Mouse (Mus musculus) MEL (cell line): ENCODE measurements around the gene Upf2. TPM values are rescaled to one million over a fixed set of nuclear protein-coding genes. Genes with fewer than 3 reads are reported as not detected.
"Not testable (repeated sequence)": the region's sequence is repeated elsewhere in the genome, so short reads cannot be mapped to it uniquely, and the experiment has no call there.

Experiments
- DNase-seq: peaks from one replicate; pipeline ENCODE4 v3.0.0; 2011; ENCODE audit warnings: low read depth, low spot score
- H3K27ac ChIP-seq: 2 replicates; pipeline ENCODE4 v1.5.1; 2012; ENCODE audit warnings: low read depth, mild to moderate bottlenecking, control low read depth, low read length, moderate library complexity; ENCODE audit not compliant: control insufficient read depth
- H3K27me3 ChIP-seq, 2 experiments: fragments of 150-350 bp in 1 of 2; sonication (generic) in 1 of 2; 2 replicates each; pipeline ENCODE4 v1.6.1; 2012; ENCODE audit warnings: low read length in 2 of 2, mild to moderate bottlenecking in 2 of 2, improper control_type of control experiment in 1 of 2, moderate library complexity in 1 of 2; ENCODE audit not compliant: insufficient read depth in 2 of 2, control insufficient read depth in 1 of 2
- H3K36me3 ChIP-seq, 2 experiments: 2 replicates each; pipeline ENCODE4 v1.6.1; 2012 to 2014; ENCODE audit warnings: low read length in 2 of 2, improper control_type of control experiment in 1 of 2, inconsistent platforms in 1 of 2, mild to moderate bottlenecking in 1 of 2; ENCODE audit not compliant: insufficient read depth in 2 of 2, control insufficient read depth in 1 of 2
- H3K4me1 ChIP-seq, 2 experiments: fragments of 150-350 bp in 1 of 2; sonication (generic) in 1 of 2; 2 replicates each; pipeline ENCODE4 v1.6.1; 2012; ENCODE audit warnings: low read length in 2 of 2, improper control_type of control experiment in 1 of 2, mild to moderate bottlenecking in 1 of 2; ENCODE audit not compliant: insufficient read depth in 2 of 2, control insufficient read depth in 1 of 2
- H3K4me3 ChIP-seq, 2 experiments: fragments of 150-350 bp in 1 of 2; sonication (generic) in 1 of 2; 2 replicates each; pipeline ENCODE4 v1.5.1; 2012; ENCODE audit warnings: low read depth in 2 of 2, low read length in 2 of 2, mild to moderate bottlenecking in 2 of 2, moderate library complexity in 2 of 2, control low read depth in 1 of 2, improper control_type of control experiment in 1 of 2; ENCODE audit not compliant: control insufficient read depth in 1 of 2, insufficient read depth in 1 of 2
- H3K79me2 ChIP-seq: 2 replicates; pipeline ENCODE4 v1.6.1; 2012; ENCODE audit warnings: mild to moderate bottlenecking, low read length, moderate library complexity; ENCODE audit not compliant: control insufficient read depth, poor library complexity, insufficient read depth
- H3K9ac ChIP-seq: 2 replicates; pipeline ENCODE4 v1.6.1; 2012; ENCODE audit warnings: low read depth, mild to moderate bottlenecking, control low read depth, low read length, moderate library complexity; ENCODE audit not compliant: control insufficient read depth, poor library complexity, severe bottlenecking
- H3K9me3 ChIP-seq: fragments of 150-350 bp; sonication (generic); replicated peaks from 2 replicates; pipeline ENCODE4 v1.6.1; 2012; ENCODE audit warnings: mild to moderate bottlenecking, low read length, improper control_type of control experiment, moderate library complexity; ENCODE audit not compliant: insufficient read depth
- CTCF ChIP-seq, 3 experiments: IDR thresholded peaks in 2 of 3; conservative IDR thresholded peaks in 1 of 3; 2 replicates each; pipeline ENCODE4 v1.5.1; 2011 to 2012; ENCODE audit warnings: low read length in 3 of 3, low read depth in 2 of 3, mild to moderate bottlenecking in 2 of 3, improper control_type of control experiment in 1 of 3, inconsistent platforms in 1 of 3, mixed read lengths in 1 of 3, moderate library complexity in 1 of 3; ENCODE audit not compliant: control insufficient read depth in 1 of 3, insufficient read depth in 1 of 3, poor library complexity in 1 of 3, severe bottlenecking in 1 of 3
- EP300 ChIP-seq, 2 experiments: IDR thresholded peaks; 2 replicates each; pipeline ENCODE4 v1.6.1; 2011; ENCODE audit warnings: improper control_type of control experiment in 2 of 2, low read length in 2 of 2, low read depth in 1 of 2, mild to moderate bottlenecking in 1 of 2
- ETS1 ChIP-seq: IDR thresholded peaks from 2 replicates; pipeline ENCODE4 v1.6.1; 2012; ENCODE audit warnings: low read depth, mild to moderate bottlenecking, inconsistent platforms, low read length, improper control_type of control experiment, moderate library complexity
- GABPA ChIP-seq: IDR thresholded peaks from 2 replicates; pipeline ENCODE4 v1.6.1; 2012; ENCODE audit warnings: low read depth, mild to moderate bottlenecking, inconsistent platforms, low read length, improper control_type of control experiment, moderate library complexity
- HCFC1 ChIP-seq: IDR thresholded peaks from 2 replicates; pipeline ENCODE4 v1.6.1; 2012; ENCODE audit warnings: low read depth, mild to moderate bottlenecking, inconsistent platforms, low read length, improper control_type of control experiment, moderate library complexity
- JUND ChIP-seq: IDR thresholded peaks from 2 replicates; pipeline ENCODE4 v1.6.1; 2011; ENCODE audit warnings: low read depth, mild to moderate bottlenecking, improper control_type of control experiment, low read length
- MAFK ChIP-seq: IDR thresholded peaks from 2 replicates; pipeline ENCODE4 v1.6.1; 2011; ENCODE audit warnings: low read depth, mild to moderate bottlenecking, low read length, improper control_type of control experiment, borderline replicate concordance
- MAX ChIP-seq: IDR thresholded peaks from 2 replicates; pipeline ENCODE4 v1.6.1; 2011; ENCODE audit warnings: low read length, improper control_type of control experiment
- MAZ ChIP-seq: IDR thresholded peaks from 2 replicates; pipeline ENCODE4 v1.6.1; 2012; ENCODE audit warnings: low read depth, mild to moderate bottlenecking, inconsistent platforms, low read length, improper control_type of control experiment
- MEF2A ChIP-seq: IDR thresholded peaks from 2 replicates; pipeline ENCODE4 v1.6.1; 2014; ENCODE audit warnings: low read depth, mild to moderate bottlenecking, inconsistent platforms, low read length, improper control_type of control experiment; ENCODE audit not compliant: poor library complexity, insufficient replicate concordance, severe bottlenecking; ENCODE audit errors: extremely low read depth
- POLR2A ChIP-seq, 2 experiments: IDR thresholded peaks; 2 replicates each; pipeline ENCODE4 v1.6.1; 2011 to 2012; ENCODE audit warnings: low read length in 2 of 2, mild to moderate bottlenecking in 2 of 2, control low read depth in 1 of 2, improper control_type of control experiment in 1 of 2, low read depth in 1 of 2, moderate library complexity in 1 of 2; ENCODE audit not compliant: control insufficient read depth in 1 of 2, insufficient read depth in 1 of 2, poor library complexity in 1 of 2
- RAD21 ChIP-seq: IDR thresholded peaks from 2 replicates; pipeline ENCODE4 v1.6.1; 2011; ENCODE audit warnings: mild to moderate bottlenecking, low read depth, low read length, improper control_type of control experiment
- SMC3 ChIP-seq: IDR thresholded peaks from 2 replicates; pipeline ENCODE4 v1.6.1; 2011; ENCODE audit warnings: low read depth, low read length, improper control_type of control experiment
- ZKSCAN1 ChIP-seq: IDR thresholded peaks from 2 replicates; pipeline ENCODE4 v1.6.1; 2012; ENCODE audit warnings: low read depth, mild to moderate bottlenecking, inconsistent platforms, low read length, improper control_type of control experiment, moderate library complexity
- polyA plus RNA-seq, 2 experiments: library from polyadenylated mRNA; stranded (reverse) in 1 of 2; unstranded in 1 of 2; fragments of >175 nt in 1 of 2; fragments of >200 nt in 1 of 2; gene quantifications; 2 replicates each; pipeline versions ENCODE4 v1.2.1 to v1.2.4; 2012; ENCODE audit warnings: low replicate concordance in 2 of 2, low read depth in 1 of 2; ENCODE audit not compliant: insufficient read length in 2 of 2, insufficient read depth in 1 of 2, missing spikeins in 1 of 2
- total RNA-seq: library from RNA; depleted of rRNA; stranded (reverse); fragments of 300-350 nt; gene quantifications from 2 replicates; pipeline ENCODE4 v1.2.3, GENCODE M21; 2012

Gene Upf2
- total and polyA plus RNA-seq, 3 experiments, result 15.3 to 30.9 TPM; not detected in 1

DNA sequence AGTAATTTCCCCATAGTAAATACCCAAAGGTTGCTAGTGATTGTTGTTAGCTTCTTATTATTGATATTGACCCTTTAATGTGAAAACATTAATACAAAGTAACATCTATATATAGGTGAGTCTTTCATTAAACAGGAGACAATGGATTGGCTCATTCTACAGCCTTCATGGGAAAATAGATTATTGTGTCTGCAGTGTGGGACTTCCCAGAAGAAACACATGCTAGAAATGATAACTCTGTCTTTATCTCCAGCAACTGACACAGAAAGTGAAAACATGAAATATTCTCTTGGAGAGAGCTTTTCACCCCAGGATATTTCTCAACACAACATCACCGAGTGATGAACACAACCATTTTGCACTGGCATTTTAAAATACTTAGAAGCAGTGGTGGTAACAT lies 5.6 kb upstream of the Upf2 start (continued):
- TF ChIP-seq EP300 (IDR thresholded peaks at IDR 0.05; ENCODE audit: low read depth in 1 of 2, low read length in 2 of 2) (peak; percentile 91 to 92), CTCF (IDR thresholded peaks at IDR 0.05 in 2 of 3, conservative IDR thresholded peaks at IDR 0.05 in 1 of 3; ENCODE audit: control insufficient read depth in 1 of 3, insufficient read depth in 1 of 3, low read depth in 2 of 3, low read length in 3 of 3, poor library complexity in 1 of 3, severe bottlenecking in 1 of 3) (no peak), GABPA (no peak), SMC3 (no peak), MAZ (no peak), ETS1 (peak; percentile 97)

GRCm38 (mm10) chr2:5946876-5947275 lies 4.4 kb upstream of the Upf2 start:
- no peak for DNase-seq
- Histone ChIP-seq H3K27ac (no peak overlapping the region), H3K9me3 (no peaks in the 10 kb centered on the region), H3K27me3 (no peaks in the 10 kb centered on the region), H3K36me3 (peaks cover 0 to 18% of the 10 kb centered on the region in 2 experiments; a peak in 2 of 4 replicates), H3K79me2 (peaks cover 7% of the 10 kb centered on the region), H3K4me1 (peaks cover 11 to 16% of the 10 kb centered on the region in 2 experiments), H3K4me3 (no peak overlapping the region), H3K9ac (no peak overlapping the region)
- TF ChIP-seq HCFC1, result no peak
- TF ChIP-seq POLR2A (IDR thresholded peaks at IDR 0.05; ENCODE audit: control insufficient read depth in 1 of 2, insufficient read depth in 1 of 2, low read depth in 1 of 2, low read length in 2 of 2, poor library complexity in 1 of 2), result no peak
- TF ChIP-seq RAD21, result no peak

DNA sequence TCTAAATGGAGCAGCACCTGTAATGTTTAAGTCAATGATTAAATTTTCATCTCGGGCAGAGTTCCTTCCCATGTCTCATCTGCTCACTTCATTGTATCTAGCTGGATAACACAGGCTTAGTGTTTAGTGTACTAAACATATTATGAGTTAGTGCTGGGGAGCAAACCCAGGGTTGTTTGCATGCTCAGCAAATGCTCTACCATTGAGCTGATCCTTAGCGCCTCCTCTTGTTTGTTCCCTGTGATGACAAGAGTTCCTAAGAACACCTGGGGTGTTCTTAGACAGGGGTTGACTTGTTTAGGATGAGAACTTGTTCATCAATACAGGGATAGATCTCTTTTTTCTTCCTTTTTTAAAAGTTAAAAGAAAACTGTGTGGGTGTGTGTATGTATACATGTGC lies 2.3 kb upstream of the Upf2 start:
- TF ChIP-seq ZKSCAN1 (no peak), MAFK (no peak), JUND (no peak), RAD21 (no peak), MEF2A (no peak), GABPA (no peak), ETS1 (no peak), SMC3 (no peak), MAX (no peak)

DNA sequence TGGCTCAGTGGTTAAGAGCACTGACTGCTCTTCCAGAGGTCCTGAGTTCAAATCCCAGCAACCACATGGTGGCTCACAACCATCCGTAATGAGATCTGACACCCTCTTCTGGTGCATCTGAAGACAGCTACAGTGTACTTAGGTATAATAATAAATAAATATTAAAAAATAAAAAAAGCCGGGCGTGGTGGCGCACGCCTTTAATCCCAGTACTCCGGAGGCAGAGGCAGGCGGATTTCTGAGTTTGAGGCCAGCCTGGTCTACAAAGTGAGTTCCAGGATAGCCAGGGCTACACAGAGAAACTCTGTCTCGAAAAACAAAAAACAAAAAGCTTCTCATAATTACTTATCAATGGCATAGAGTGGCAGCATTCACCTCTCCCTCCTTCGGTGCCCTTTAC lies 1.4 kb upstream of the Upf2 start:
- H3K4me1 ChIP-seq, result peaks cover 11 to 14% of the 10 kb centered on the region in 2 experiments
- not testable (repeated sequence) for H3K9me3 ChIP-seq, DNase-seq, H3K27me3 ChIP-seq, H3K27ac ChIP-seq
- H3K4me3 ChIP-seq, result peak overlapping the region; percentile 79 to 90; a peak in 3 of 4 replicates
- peaks cover 24% of the 10 kb centered on the region for H3K79me2 ChIP-seq
- peak overlapping the region; percentile 91; the same call in 1 of the 2 replicates for H3K9ac ChIP-seq
- H3K36me3 ChIP-seq, result peaks cover 6 to 23% of the 10 kb centered on the region in 2 experiments; a peak in 3 of 4 replicates

More for the DNA sequence above, 2.3 kb upstream of the Upf2 start:
- Histone ChIP-seq H3K9ac (no peak overlapping the region), H3K9me3 (no peaks in the 10 kb centered on the region), H3K79me2 (peaks cover 22% of the 10 kb centered on the region), H3K27me3 (no peaks in the 10 kb centered on the region), H3K36me3 (peaks cover under 1 to 21% of the 10 kb centered on the region in 2 experiments; a peak in 2 of 4 replicates), H3K4me3 (no peak overlapping the region), H3K27ac (no peak overlapping the region), H3K4me1 (peaks cover 11 to 17% of the 10 kb centered on the region in 2 experiments)
- no peak for DNase-seq
